Mouse (Mus musculus) heart, embryonic 15.5 days (tissue): ENCODE data around the gene Olfr631. TPM values are rescaled to one million over a fixed set of nuclear protein-coding genes. Genes with fewer than 3 reads are reported as not detected.

Experiments
- ATAC-seq: fragments of 200-750 bp; cut with Nextera tagmentation; replicated peaks from 2 replicates; pipeline ENCODE4 v1.8.0; 2017; ENCODE audit warnings: low read depth, moderate TSS enrichment; ENCODE audit not compliant: insufficient number of reproducible peaks, insufficient read depth, low FRiP score
- H3K27ac ChIP-seq: fragments of 300-500 bp; sonication (generic); 2 replicates; pipeline ENCODE4 v1.5.1; 2015; ENCODE audit warnings: mild to moderate bottlenecking, inconsistent platforms
- H3K27me3 ChIP-seq: fragments of 300-500 bp; sonication (generic); 2 replicates; pipeline ENCODE4 v1.6.1; 2015; ENCODE audit warnings: inconsistent platforms
- H3K36me3 ChIP-seq: fragments of 300-500 bp; sonication (generic); 2 replicates; pipeline ENCODE4 v1.6.1; 2015; ENCODE audit warnings: mild to moderate bottlenecking, inconsistent platforms
- H3K4me1 ChIP-seq: fragments of 300-500 bp; sonication (generic); replicated peaks from 2 replicates; pipeline ENCODE4 v1.6.1; 2015; ENCODE audit warnings: inconsistent platforms
- H3K4me2 ChIP-seq: fragments of 300-500 bp; sonication (generic); 2 replicates; pipeline ENCODE4 v1.6.1; 2015; ENCODE audit warnings: inconsistent platforms, mild to moderate bottlenecking, moderate library complexity
- H3K4me3 ChIP-seq: fragments of 300-500 bp; sonication (generic); 2 replicates; pipeline ENCODE4 v1.5.1; 2015; ENCODE audit warnings: mild to moderate bottlenecking, inconsistent platforms
- H3K9ac ChIP-seq: fragments of 300-500 bp; sonication (generic); 2 replicates; pipeline ENCODE4 v1.6.1; 2015; ENCODE audit warnings: mild to moderate bottlenecking, inconsistent platforms
- H3K9me3 ChIP-seq: fragments of 300-500 bp; sonication (generic); replicated peaks from 2 replicates; pipeline ENCODE4 v1.6.1; 2016; ENCODE audit warnings: inconsistent platforms
- WGBS: fragments of 180-500 bp; shearing (Covaris S2); methylation state at CpG from one replicate; pipeline ENCODE4 v1.1.7; 2015; ENCODE audit warnings: mixed read lengths; 5-methylcytosine and 5-hydroxymethylcytosine counted together
- polyA plus RNA-seq: library from polyadenylated mRNA; unstranded; fragments of >200 nt; fragmentation: Nextera tagmentation; extraction: Ambion mirVana; gene quantifications from 2 replicates; pipeline ENCODE4 v1.2.1, GENCODE M21; 2015

Olfr631 gene
- polyA plus RNA-seq, 1 experiment from 2014 or later, result not detected

GRCm38 (mm10) chr7:103971782-103972181 lies 43.2 kb downstream of the Olfr631 start:
- H3K9ac ChIP-seq, result no peak overlapping the region
- no peak for ATAC-seq
- H3K4me1 ChIP-seq, result no peaks in the 10 kb centered on the region
- H3K36me3 ChIP-seq, result no peaks in the 10 kb centered on the region
- H3K4me2 ChIP-seq, result no peak overlapping the region
- WGBS, result 48% methylated on average over 1 of the region's 1 CpGs
- H3K9me3 ChIP-seq, result no peaks in the 10 kb centered on the region
- no peak overlapping the region for H3K4me3 ChIP-seq
- no peaks in the 10 kb centered on the region for H3K27me3 ChIP-seq
- H3K27ac ChIP-seq, result no peak overlapping the region

Other genes with a start within 250 kb of the Olfr631 start
- not detected in 2 replicates for gene Olfr625-ps1, start 246.1 kb upstream of the Olfr631 start, polyA plus RNA-seq
- gene Olfr243, start 214.2 kb upstream of the Olfr631 start, polyA plus RNA-seq, result not detected in 2 replicates
- gene Olfr628, start 198.5 kb upstream of the Olfr631 start, polyA plus RNA-seq, result not detected in 2 replicates
- gene Olfr629, start 183.9 kb upstream of the Olfr631 start, polyA plus RNA-seq, result not detected in 2 replicates
- not detected in 2 replicates for gene Olfr630, start 171.5 kb upstream of the Olfr631 start, polyA plus RNA-seq
- gene Olfr69, start 157.2 kb upstream of the Olfr631 start, polyA plus RNA-seq, result not detected in 2 replicates
- not detected in 2 replicates for gene Olfr68, start 149.1 kb upstream of the Olfr631 start, polyA plus RNA-seq
- gene Olfr67, start 137.0 kb upstream of the Olfr631 start, polyA plus RNA-seq, result not detected in 2 replicates
- 13,914 and 14,622 TPM in 2 replicates for gene Hbb-bt, start 114.8 kb upstream of the Olfr631 start, polyA plus RNA-seq
- 40,231 and 44,289 TPM in 2 replicates for gene Hbb-bs, start 100.7 kb upstream of the Olfr631 start, polyA plus RNA-seq
- gene Hbb-bh2, start 88.3 kb upstream of the Olfr631 start, polyA plus RNA-seq, result not detected in 2 replicates
- 7.6 and 12.8 TPM in 2 replicates for gene Hbb-bh1, start 85.7 kb upstream of the Olfr631 start, polyA plus RNA-seq
- 765 and 1,617 TPM in 2 replicates for gene Hbb-y, start 75.6 kb upstream of the Olfr631 start, polyA plus RNA-seq
- gene Olfr66, start 42.6 kb upstream of the Olfr631 start, polyA plus RNA-seq, result not detected in 2 replicates
- not detected in 2 replicates for gene Olfr64, start 34.3 kb upstream of the Olfr631 start, polyA plus RNA-seq
- not detected in 2 replicates for gene Olfr65, start 25.3 kb upstream of the Olfr631 start, polyA plus RNA-seq
- not detected in 2 replicates for gene Olfr632, start 5.5 kb downstream of the Olfr631 start, polyA plus RNA-seq
- not detected in 2 replicates for gene Olfr633, start 15.6 kb downstream of the Olfr631 start, polyA plus RNA-seq
- not detected in 2 replicates for gene Olfr635, start 42.3 kb downstream of the Olfr631 start, polyA plus RNA-seq
- not detected in 2 replicates for gene Olfr638, start 69.9 kb downstream of the Olfr631 start, polyA plus RNA-seq
- not detected in 2 replicates for gene Olfr639, start 88.5 kb downstream of the Olfr631 start, polyA plus RNA-seq
- not detected in 2 replicates for gene Olfr640, start 96.7 kb downstream of the Olfr631 start, polyA plus RNA-seq
- gene Olfr641, start 106.6 kb downstream of the Olfr631 start, polyA plus RNA-seq, result not detected in 2 replicates
- gene Olfr642, start 123.8 kb downstream of the Olfr631 start, polyA plus RNA-seq, result not detected in 2 replicates
- not detected in 2 replicates for gene 4930516K23Rik, start 132.6 kb downstream of the Olfr631 start, polyA plus RNA-seq
- gene Olfr644, start 143.0 kb downstream of the Olfr631 start, polyA plus RNA-seq, result not detected in 2 replicates
- gene Olfr645, start 156.6 kb downstream of the Olfr631 start, polyA plus RNA-seq, result not detected in 2 replicates
- not detected in 2 replicates for gene Olfr646, start 176.0 kb downstream of the Olfr631 start, polyA plus RNA-seq
- not detected in 2 replicates for gene Ubqln5, start 201.0 kb downstream of the Olfr631 start, polyA plus RNA-seq
- gene Olfr643, start 208.6 kb downstream of the Olfr631 start, polyA plus RNA-seq, result not detected in 2 replicates
- not detected in 2 replicates for gene Ubqln3, start 214.5 kb downstream of the Olfr631 start, polyA plus RNA-seq
- gene Ubqlnl, start 221.7 kb downstream of the Olfr631 start, polyA plus RNA-seq, result not detected in 2 replicates
- gene Olfm5, start 236.0 kb downstream of the Olfr631 start, polyA plus RNA-seq, result 0.18 TPM in 1 of 2 replicates, not detected in the other